Mouse (Mus musculus) CH12.LX (cell line): ENCODE measurements at regions not wholly inside any gene's neighbourhood (a gene's known extent, or its start where the extent isn't known, plus 50 kb on each side); places are given as distances from the start of the nearest gene placed in this dataset.

Experiments
- DNase-seq: peaks from one replicate; pipeline ENCODE4 v3.0.0-alpha.2; 2013; ENCODE audit errors: extremely low read depth
- H3K27ac ChIP-seq: 2 replicates; pipeline ENCODE4 v1.5.1; 2012; ENCODE audit warnings: low read depth, mild to moderate bottlenecking, control low read depth, moderate library complexity; ENCODE audit not compliant: insufficient read depth
- H3K27me3 ChIP-seq: replicated peaks from 2 replicates; pipeline ENCODE3; 2012; ENCODE audit warnings: inconsistent platforms
- H3K36me3 ChIP-seq, 2 experiments: replicated peaks in 1 of 2; 2 replicates each; pipeline versions ENCODE3 to v1.6.1; 2012; ENCODE audit warnings: inconsistent platforms in 1 of 2, low read length in 1 of 2, mild to moderate bottlenecking in 1 of 2, mixed read lengths in 1 of 2, moderate library complexity in 1 of 2; ENCODE audit not compliant: control insufficient read depth in 1 of 2, insufficient read depth in 1 of 2
- H3K4me1 ChIP-seq, 2 experiments: 2 replicates each; pipeline ENCODE4 v1.6.1; 2012; ENCODE audit warnings: inconsistent platforms in 1 of 2, moderate library complexity in 1 of 2; ENCODE audit not compliant: insufficient read depth in 2 of 2, control insufficient read depth in 1 of 2
- H3K4me2 ChIP-seq: 2 replicates; pipeline ENCODE4 v1.6.1; 2012; ENCODE audit warnings: low read depth, mild to moderate bottlenecking, control low read depth; ENCODE audit not compliant: poor library complexity, insufficient read depth, severe bottlenecking
- H3K4me3 ChIP-seq, 3 experiments: fragments of 150-350 bp in 1 of 3; sonication (generic) in 1 of 3; replicated peaks in 1 of 3; 2 replicates each; pipeline versions ENCODE3 to v1.5.1; 2011 to 2012; ENCODE audit warnings: low read depth in 2 of 3, low read length in 2 of 3, mild to moderate bottlenecking in 2 of 3, moderate library complexity in 2 of 3, control low read depth in 1 of 3, improper control_type of control experiment in 1 of 3, inconsistent platforms in 1 of 3, mixed read lengths in 1 of 3; ENCODE audit not compliant: poor library complexity in 1 of 3
- H3K79me2 ChIP-seq: replicated peaks from 2 replicates; pipeline ENCODE4 v1.6.1; 2012; ENCODE audit warnings: mild to moderate bottlenecking, moderate library complexity; ENCODE audit not compliant: control insufficient read depth, poor library complexity, insufficient read depth, severe bottlenecking; ENCODE audit errors: extremely low read depth
- H3K9ac ChIP-seq: 2 replicates; pipeline ENCODE4 v1.6.1; 2012; ENCODE audit warnings: low read depth, mild to moderate bottlenecking, control low read depth, moderate library complexity; ENCODE audit not compliant: insufficient read depth
- H3K9me3 ChIP-seq: replicated peaks from 2 replicates; pipeline ENCODE3; 2012; ENCODE audit warnings: low read length, inconsistent platforms, mixed read lengths
- CHD2 ChIP-seq: IDR thresholded peaks from 2 replicates; pipeline ENCODE4 v1.6.1; 2011; ENCODE audit warnings: low read length, improper control_type of control experiment
- CTCF ChIP-seq, 2 experiments: IDR thresholded peaks in 1 of 2; conservative IDR thresholded peaks in 1 of 2; 2 replicates each; pipeline ENCODE4 v1.5.1; 2011 to 2012; ENCODE audit warnings: low read depth in 2 of 2, low read length in 2 of 2, improper control_type of control experiment in 1 of 2, inconsistent platforms in 1 of 2, mild to moderate bottlenecking in 1 of 2, moderate library complexity in 1 of 2
- EP300 ChIP-seq: IDR thresholded peaks from 2 replicates; pipeline ENCODE4 v1.6.1; 2011; ENCODE audit warnings: low read length, improper control_type of control experiment
- ETS1 ChIP-seq: conservative IDR thresholded peaks from 2 replicates; pipeline ENCODE4 v1.6.1; 2012; ENCODE audit warnings: low read depth, mild to moderate bottlenecking, inconsistent platforms, low read length, improper control_type of control experiment, moderate library complexity
- GABPA ChIP-seq: IDR thresholded peaks from 2 replicates; pipeline ENCODE4 v1.6.1; 2012; ENCODE audit warnings: low read depth, low read length, improper control_type of control experiment, inconsistent platforms; ENCODE audit not compliant: insufficient replicate concordance
- KAT2A ChIP-seq: IDR thresholded peaks from 2 replicates; pipeline ENCODE4 v1.6.1; 2012; ENCODE audit warnings: low read length, improper control_type of control experiment, inconsistent platforms; ENCODE audit not compliant: insufficient replicate concordance
- MAFK ChIP-seq: IDR thresholded peaks from 2 replicates; pipeline ENCODE4 v1.6.1; 2011; ENCODE audit warnings: low read length, improper control_type of control experiment; ENCODE audit not compliant: insufficient replicate concordance
- MXI1 ChIP-seq: IDR thresholded peaks from 2 replicates; pipeline ENCODE4 v1.6.1; 2011; ENCODE audit warnings: mild to moderate bottlenecking, low read depth, low read length, improper control_type of control experiment
- NELFE ChIP-seq: IDR thresholded peaks from 2 replicates; pipeline ENCODE4 v1.6.1; 2011; ENCODE audit warnings: low read depth, low read length, improper control_type of control experiment
- NRF1 ChIP-seq: IDR thresholded peaks from 2 replicates; pipeline ENCODE4 v1.6.1; 2014; ENCODE audit warnings: low read depth, mild to moderate bottlenecking, inconsistent platforms, low read length, improper control_type of control experiment, moderate library complexity
- PAX5 ChIP-seq: IDR thresholded peaks from 2 replicates; pipeline ENCODE4 v1.6.1; 2012; ENCODE audit warnings: low read length, inconsistent platforms, mixed read lengths
- SIN3A ChIP-seq: IDR thresholded peaks from 2 replicates; pipeline ENCODE4 v1.6.1; 2012; ENCODE audit warnings: low read length, improper control_type of control experiment, inconsistent platforms
- SMC3 ChIP-seq: IDR thresholded peaks from 2 replicates; pipeline ENCODE4 v1.6.1; 2011; ENCODE audit warnings: low read depth, low read length, improper control_type of control experiment
- TBP ChIP-seq: conservative IDR thresholded peaks from 2 replicates; pipeline ENCODE4 v1.6.1; 2011; ENCODE audit warnings: low read depth, low read length, improper control_type of control experiment
- TCF12 ChIP-seq: IDR thresholded peaks from 2 replicates; pipeline ENCODE4 v1.6.1; 2014; ENCODE audit warnings: low read depth, mild to moderate bottlenecking, inconsistent platforms, low read length, improper control_type of control experiment
- USF1 ChIP-seq: IDR thresholded peaks from 2 replicates; pipeline ENCODE4 v1.6.1; 2014; ENCODE audit warnings: low read depth, mild to moderate bottlenecking, inconsistent platforms, low read length, improper control_type of control experiment
- ZKSCAN1 ChIP-seq: IDR thresholded peaks from 2 replicates; pipeline ENCODE4 v1.6.1; 2012; ENCODE audit warnings: low read depth, inconsistent platforms, low read length, improper control_type of control experiment, borderline replicate concordance
- ZNF384 ChIP-seq: IDR thresholded peaks from 2 replicates; pipeline ENCODE4 v1.6.1; 2012; ENCODE audit warnings: low read depth, low read length, improper control_type of control experiment, inconsistent platforms
- dilution Hi-C: fragments of 300-500 bp; cut with MboI; formaldehyde crosslinking; loops from 2 replicates; pipeline ENCODE4 v1.14.3; 2020; ENCODE audit warnings: low sequenced_read_pairs; ENCODE audit not compliant: extremely low pct_unique_long_range_greater_than_20kb, extremely low pct_ligation_motif_present
- in situ Hi-C: fragments of 300-500 bp; cut with MboI; formaldehyde crosslinking; loops from 3 replicates; pipeline ENCODE4 v1.14.3; 2019; ENCODE audit warnings: low sequenced_read_pairs, low pct_ligation_motif_present, low pct_unique_long_range_greater_than_20kb, mixed read lengths

DNA sequence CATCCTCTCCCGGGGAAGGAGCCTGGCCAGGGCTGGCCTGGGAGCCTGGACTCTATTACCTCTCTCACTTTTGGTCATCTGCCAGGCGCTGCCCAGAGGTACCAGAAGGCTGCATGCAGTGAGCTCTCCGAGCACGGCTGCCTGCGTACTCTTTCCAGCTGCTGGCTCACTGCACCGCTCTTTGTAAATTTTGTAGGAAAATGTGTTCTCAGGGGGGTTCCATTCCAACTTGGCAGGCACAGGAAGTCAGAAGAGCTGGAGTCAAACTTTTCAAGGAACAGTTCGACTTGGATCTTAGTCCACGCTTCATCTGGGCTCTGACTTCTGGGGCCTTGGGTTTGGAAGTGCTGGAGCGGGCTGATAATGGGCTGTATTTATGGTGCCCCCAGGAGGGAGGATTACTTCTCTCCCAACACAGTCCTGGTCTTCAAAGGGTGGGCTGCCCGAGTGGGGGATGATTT lies 184.7 kb upstream of the Mki67 start:
- Histone ChIP-seq H3K79me2 (no peaks in the 10 kb centered on the region), H3K9ac (no peak overlapping the region), H3K4me2 (no peak overlapping the region), H3K4me3 (no peak overlapping the region), H3K36me3 (no peaks in the 10 kb centered on the region), H3K9me3 (no peaks in the 10 kb centered on the region), H3K27me3 (peaks cover 88% of the 10 kb centered on the region), H3K4me1 (no peaks in the 10 kb centered on the region), H3K27ac (no peak overlapping the region)
- TF ChIP-seq USF1 (no peak), SMC3 (no peak), SIN3A (no peak), TCF12 (no peak), EP300 (no peak), TBP (no peak)
- DNase-seq, result no peak
- dilution Hi-C loops, result no loop called here
- in situ Hi-C loops, result no loop called here

DNA sequence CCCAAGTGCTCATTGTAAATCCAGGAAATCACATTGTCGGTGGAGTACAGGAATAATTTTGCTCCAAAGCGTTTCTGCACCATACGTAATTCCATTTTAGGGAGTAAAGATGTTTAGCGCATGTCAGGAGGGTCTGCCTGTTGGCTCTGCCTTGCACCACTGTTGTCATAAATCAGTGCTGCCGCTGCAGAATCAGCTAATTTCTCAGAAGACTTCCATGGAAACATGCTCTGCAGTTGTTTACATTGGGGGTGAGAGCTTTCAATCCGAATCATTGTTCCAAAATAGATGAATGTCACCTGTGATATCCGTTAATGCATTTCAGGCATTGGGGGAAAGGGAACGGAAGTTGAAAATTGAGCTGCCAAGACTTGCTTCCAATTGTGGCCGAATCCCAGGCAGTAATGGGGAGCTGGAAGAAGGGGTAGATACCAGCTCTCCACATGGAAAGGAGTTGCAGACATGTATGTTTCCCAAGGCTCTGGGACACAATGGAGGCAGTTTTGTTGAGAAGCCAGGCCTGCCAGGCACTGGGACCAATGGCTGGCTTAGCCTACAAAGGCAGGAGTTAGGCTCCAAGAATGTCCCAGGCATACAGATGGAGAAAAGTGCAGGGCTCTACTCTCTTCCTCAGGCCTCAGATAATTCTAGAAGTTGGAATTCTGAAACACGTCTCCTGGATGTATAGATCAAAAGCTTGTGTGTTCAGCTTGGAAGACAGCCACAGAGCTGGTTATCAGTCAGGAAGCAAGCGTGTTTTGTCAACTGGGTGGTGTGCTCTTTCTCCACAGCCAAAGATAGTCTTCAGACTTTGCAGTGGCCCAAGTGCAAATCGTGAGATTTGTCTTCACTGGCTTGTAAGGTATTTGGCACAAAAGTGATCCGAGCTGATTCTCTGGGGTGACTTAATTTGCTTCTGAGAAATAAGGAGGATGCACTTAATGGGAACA lies 186.2 kb upstream of the Mki67 start:
- no peak for DNase-seq
- Histone ChIP-seq H3K4me3 (no peak overlapping the region), H3K27me3 (peaks cover 87% of the 10 kb centered on the region), H3K9me3 (no peaks in the 10 kb centered on the region), H3K4me2 (no peak overlapping the region), H3K27ac (no peak overlapping the region), H3K79me2 (no peaks in the 10 kb centered on the region), H3K9ac (no peak overlapping the region), H3K4me1 (no peaks in the 10 kb centered on the region), H3K36me3 (no peaks in the 10 kb centered on the region)
- no peak for TF ChIP-seq KAT2A
- TF ChIP-seq ZNF384, result no peak
- TF ChIP-seq PAX5, result no peak
- TF ChIP-seq MXI1, result no peak
- TF ChIP-seq ZKSCAN1, result no peak
- TF ChIP-seq NRF1, result no peak
- TF ChIP-seq NELFE, result no peak
- no peak for TF ChIP-seq ETS1
- no peak for TF ChIP-seq USF1
- no peak for TF ChIP-seq MAFK
- no peak for TF ChIP-seq CTCF (conservative IDR thresholded peaks at IDR 0.05 in 1 of 2, IDR thresholded peaks at IDR 0.05 in 1 of 2; ENCODE audit: low read depth in 2 of 2, low read length in 2 of 2)
- TF ChIP-seq EP300, result no peak
- TF ChIP-seq GABPA, result no peak
- TF ChIP-seq CHD2, result no peak
- in situ Hi-C loops, result no loop called here
- dilution Hi-C loops, result no loop called here
